Comparison of ENCODE assay signal across 8 mouse cellular contexts in the genomic region with DNA sequence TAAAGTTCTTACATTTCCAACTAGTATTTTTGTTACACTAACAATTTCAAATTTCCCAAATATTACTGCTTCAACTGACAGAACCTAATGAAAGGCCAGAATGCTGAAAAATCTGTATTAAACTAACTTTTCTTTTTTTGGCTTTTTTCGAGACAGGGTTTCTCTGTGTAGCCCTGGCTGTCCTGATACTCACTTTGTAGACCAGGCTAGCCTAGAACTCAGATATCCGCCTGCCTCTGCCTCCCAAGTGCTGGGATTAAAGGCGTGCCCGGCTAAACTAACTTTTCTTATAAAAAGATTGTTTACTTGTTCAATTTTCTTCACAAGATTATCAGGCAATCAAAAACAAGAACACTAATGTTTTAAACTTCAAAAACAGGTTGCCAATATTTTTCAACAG. TPM values are rescaled to one million over a fixed set of nuclear protein-coding genes. Genes with fewer than 3 reads are reported as not detected.
DNase-seq lines count a peak whose midpoint lies in the region; ATAC-seq and TF ChIP-seq lines count a peak whose summit lies in the region.

No protein-coding gene starts in this region.

- WGBS in kidney, adult 2 months, result 17% methylated on average over 4 of the region's 4 CpGs
- 47% methylated on average over 4 of the region's 4 CpGs for WGBS in hindbrain, embryonic 16.5 days
- 47% methylated on average over 4 of the region's 4 CpGs for WGBS in midbrain, embryonic 16.5 days

- DNase-seq in kidney, adult 2 months, result no peak
- DNase-seq in kidney, postnatal 14 days, result no peak
- no peak for DNase-seq in right cerebral cortex, adult 2 months (ENCODE audit: low spot score in 2 of 2)
- no peak for DNase-seq in left cerebral cortex, postnatal 4 days
- DNase-seq in B cell, adult 2 months, result no peak

- H3K4me1 ChIP-seq in kidney, adult 2 months (ENCODE audit: control insufficient read depth, insufficient read depth, low read length), result peaks cover 17% of the 10 kb centered on the region
- H3K4me1 ChIP-seq in cortical plate, adult 2 months (ENCODE audit: control insufficient read depth, insufficient read depth, low read length), result peaks cover 3% of the 10 kb centered on the region
- H3K4me1 ChIP-seq in hindbrain, embryonic 16.5 days (ENCODE audit: control insufficient read depth, insufficient read depth, low read depth, low read length), result peaks cover 24% of the 10 kb centered on the region
- peaks cover 35% of the 10 kb centered on the region for H3K4me1 ChIP-seq in midbrain, embryonic 16.5 days (ENCODE audit: control insufficient read depth, insufficient read depth, low read length)

- TF ChIP-seq POLR2A in kidney, adult 2 months (IDR thresholded peaks at IDR 0.05; ENCODE audit: low read depth, low read length), result no peak
- no peak for TF ChIP-seq POLR2A in cortical plate, adult 2 months (IDR thresholded peaks at IDR 0.05; ENCODE audit: extremely low read depth, insufficient read depth, low read length)

- H3K27me3 ChIP-seq in kidney, adult 2 months (replicated peaks; ENCODE audit: control insufficient read depth, insufficient read depth, low read length), result no peaks in the 10 kb centered on the region
- no peaks in the 10 kb centered on the region for H3K27me3 ChIP-seq in hindbrain, embryonic 16.5 days (replicated peaks; ENCODE audit: control insufficient read depth, insufficient read depth, low read length)
- no peaks in the 10 kb centered on the region for H3K27me3 ChIP-seq in midbrain, embryonic 16.5 days (ENCODE audit: control insufficient read depth, insufficient read depth, low read depth, low read length)

- intact Hi-C loops in left cerebral cortex, postnatal 4 days (cut with DNase I), result no loop called here

- peak overlapping the region; percentile 76 for H3K4me2 ChIP-seq in hindbrain, embryonic 16.5 days (ENCODE audit: low read length)
- peak overlapping the region; percentile 85 for H3K4me2 ChIP-seq in midbrain, embryonic 16.5 days (ENCODE audit: low read length)

- no peak for ATAC-seq in hindbrain, embryonic 16.5 days
- no peak for ATAC-seq in midbrain, embryonic 16.5 days

- H3K27ac ChIP-seq in kidney, adult 2 months (ENCODE audit: insufficient read depth, low read depth, low read length), result peak overlapping the region; percentile 85; the same call in 1 of the 2 replicates
- no peak overlapping the region for H3K27ac ChIP-seq in cortical plate, adult 2 months (ENCODE audit: insufficient read depth, low read length)
- H3K27ac ChIP-seq in hindbrain, embryonic 16.5 days (ENCODE audit: low read depth, low read length), result no peak overlapping the region
- no peak overlapping the region for H3K27ac ChIP-seq in midbrain, embryonic 16.5 days (ENCODE audit: low read length)

- H3K4me3 ChIP-seq in kidney, adult 2 months (ENCODE audit: insufficient read depth, low read depth, low read length), result peak overlapping the region; percentile 69
- H3K4me3 ChIP-seq in cortical plate, adult 2 months (ENCODE audit: insufficient read depth, low read length), result peak overlapping the region; percentile 94
- H3K4me3 ChIP-seq in hindbrain, embryonic 16.5 days (ENCODE audit: low read length), result peak overlapping the region; percentile 82
- peak overlapping the region; percentile 77 for H3K4me3 ChIP-seq in midbrain, embryonic 16.5 days (ENCODE audit: low read depth, low read length)

- H3K36me3 ChIP-seq in kidney, adult 2 months (ENCODE audit: control insufficient read depth, insufficient read depth, low read length), result no peaks in the 10 kb centered on the region
- no peaks in the 10 kb centered on the region for H3K36me3 ChIP-seq in hindbrain, embryonic 16.5 days (ENCODE audit: control insufficient read depth, insufficient read depth, low read length)
- H3K36me3 ChIP-seq in midbrain, embryonic 16.5 days (ENCODE audit: control insufficient read depth, insufficient read depth, low read length), result no peaks in the 10 kb centered on the region

- no peak overlapping the region for H3K9ac ChIP-seq in hindbrain, embryonic 16.5 days (ENCODE audit: low read depth, low read length)
- H3K9ac ChIP-seq in midbrain, embryonic 16.5 days (ENCODE audit: low read depth, low read length), result no peak overlapping the region

- TF ChIP-seq CTCF in kidney, adult 2 months (conservative IDR thresholded peaks at IDR 0.05; ENCODE audit: insufficient read depth, insufficient read length, low read depth, low read length), result no peak
- no peak for TF ChIP-seq CTCF in cortical plate, adult 2 months (IDR thresholded peaks at IDR 0.05; ENCODE audit: extremely low read depth, insufficient read depth, low read length)

- H3K9me3 ChIP-seq in hindbrain, embryonic 16.5 days (ENCODE audit: control insufficient read depth, low read length), result no peaks in the 10 kb centered on the region
- no peaks in the 10 kb centered on the region for H3K9me3 ChIP-seq in midbrain, embryonic 16.5 days (replicated peaks; ENCODE audit: control insufficient read depth, low read length, poor library complexity, severe bottlenecking)

RNA-seq across cellular contexts. Expression of a gene that starts 31.5 kb away (rescaled TPM):
- polyA plus RNA-seq in kidney, adult 2 months (2012; rRNA removed), result not detected in 2 replicates
- polyA plus RNA-seq in cortical plate, adult 2 months (2012; rRNA removed), result 1.3 and 1.6 TPM in 2 replicates
- 3.0 and 4.0 TPM in 2 replicates for polyA plus RNA-seq in hindbrain, embryonic 16.5 days (2015; fragmentation: Nextera tagmentation; extraction: Ambion mirVana)
- 3.4 and 4.9 TPM in 2 replicates for polyA plus RNA-seq in midbrain, embryonic 16.5 days (2015; fragmentation: Nextera tagmentation; extraction: Ambion mirVana)
- 1 to 10 TPM; 1.2 to 2.4 TPM for total RNA-seq in left cerebral cortex, postnatal 4 days (2021)

RNA-seq across cellular contexts. Expression of a gene that starts 31.6 kb away (rescaled TPM):
- 5.3 and 5.9 TPM in 2 replicates for polyA plus RNA-seq in kidney, adult 2 months (2012; rRNA removed)
- polyA plus RNA-seq in cortical plate, adult 2 months (2012; rRNA removed), result 13.9 and 14.0 TPM in 2 replicates
- 5.7 and 7.7 TPM in 2 replicates for polyA plus RNA-seq in hindbrain, embryonic 16.5 days (2015; fragmentation: Nextera tagmentation; extraction: Ambion mirVana)
- polyA plus RNA-seq in midbrain, embryonic 16.5 days (2015; fragmentation: Nextera tagmentation; extraction: Ambion mirVana), result 5.8 and 7.5 TPM in 2 replicates
- total RNA-seq in left cerebral cortex, postnatal 4 days (2021), result 10 to 100 TPM; 19.5 to 24.2 TPM
